15 mouse cellular contexts compared by ENCODE assay signal in the genomic region with DNA sequence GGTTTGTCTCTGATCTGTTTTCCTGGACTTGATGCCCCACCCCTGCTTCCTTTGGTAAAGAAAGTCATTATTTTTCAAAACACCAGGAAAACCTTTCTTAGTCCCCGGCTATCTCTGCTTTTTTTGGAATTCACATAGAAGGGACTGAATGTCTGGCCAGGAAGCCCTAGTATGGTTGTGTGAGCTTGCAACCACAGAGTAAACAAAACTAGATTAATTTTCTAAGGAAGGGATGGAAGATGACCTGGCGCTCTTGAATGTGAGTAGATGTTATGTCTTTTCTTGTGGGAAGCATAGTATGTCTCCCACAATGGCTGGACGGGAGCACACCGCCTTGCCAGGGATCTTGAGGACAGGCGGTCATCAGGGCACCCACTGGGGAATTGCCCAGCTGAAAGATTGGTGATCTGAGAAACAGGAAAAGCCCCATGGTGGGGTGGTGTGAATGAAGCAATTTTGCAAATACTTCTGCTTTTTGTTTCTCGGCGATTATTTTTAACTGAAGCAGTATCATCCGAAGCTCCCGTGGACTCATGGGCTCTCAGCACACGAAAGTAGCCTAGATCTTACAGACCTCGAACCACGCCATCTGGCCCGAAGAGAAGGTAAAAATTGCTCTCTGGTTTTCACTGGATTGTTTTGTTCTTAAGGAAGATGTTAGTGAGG. TPM values are rescaled to one million over a fixed set of nuclear protein-coding genes. Genes with fewer than 3 reads are reported as not detected.
DNase-seq lines count a peak whose midpoint lies in the region; ATAC-seq and TF ChIP-seq lines count a peak whose summit lies in the region.
"Had no signal": no experiment of that assay in that cellular context is flagged by ENCODE, and none has a peak within 500 bp of the region (broad histone marks: within the 10 kb centered on the region; RNA-seq: fewer than 3 reads in every experiment).

No protein-coding gene starts in this region.

- H3K4me1 ChIP-seq in liver, postnatal 0 days (ENCODE audit: insufficient read depth), result peaks cover 10% of the 10 kb centered on the region; the same call in 1 of the 2 replicates
- H3K4me1 ChIP-seq in liver, embryonic 12.5 days, result peaks cover 12% of the 10 kb centered on the region; the same call in 1 of the 2 replicates
- H3K4me1 ChIP-seq: hindbrain, embryonic 13.5 days; neural tube, embryonic 12.5 days had no signal

- H3K27me3 ChIP-seq in liver, postnatal 0 days (ENCODE audit: insufficient read depth, low read length), result no peaks in the 10 kb centered on the region
- H3K27me3 ChIP-seq in liver, embryonic 12.5 days (replicated peaks), result no peaks in the 10 kb centered on the region
- H3K27me3 ChIP-seq: hindbrain, embryonic 13.5 days; neural tube, embryonic 12.5 days; Patski had no signal

- no peak for TF ChIP-seq EP300 in liver, postnatal 0 days (IDR thresholded peaks at IDR 0.05; ENCODE audit: low read depth)

- H3K36me3 ChIP-seq in liver, postnatal 0 days (replicated peaks; ENCODE audit: insufficient read depth, low read length), result no peaks in the 10 kb centered on the region
- no peaks in the 10 kb centered on the region for H3K36me3 ChIP-seq in liver, embryonic 12.5 days
- H3K36me3 ChIP-seq: hindbrain, embryonic 13.5 days; neural tube, embryonic 12.5 days had no signal

- 0 out of 2 replicates have a peak overlapping the region, but pooled peaks have one; percentile 10 for H3K4me3 ChIP-seq in liver, postnatal 0 days (ENCODE audit: low read depth, low read length)
- no peak overlapping the region for H3K4me3 ChIP-seq in liver, embryonic 12.5 days
- H3K4me3 ChIP-seq: hindbrain, embryonic 13.5 days; neural tube, embryonic 12.5 days had no signal

- 37% methylated on average over 13 of the region's 13 CpGs for WGBS in liver, postnatal 0 days (ENCODE audit: insufficient replicate concordance)
- WGBS in liver, embryonic 12.5 days (ENCODE audit: insufficient replicate concordance), result 34% methylated on average over 13 of the region's 13 CpGs

- DNase-seq in adrenal gland, postnatal 14 days, result peak; percentile 13
- DNase-seq in adrenal gland, postnatal 25 days, result no peak
- no peak for DNase-seq in liver, postnatal 0 days
- peak; percentile 32 for DNase-seq in lung, postnatal 10 days
- DNase-seq in spleen, postnatal 36 days (ENCODE audit: low spot score in 2 of 2), result peak; percentile 69 to 75
- DNase-seq in cerebellum, postnatal 10 days, result no peak
- DNase-seq: cerebellum, postnatal 36 days; thymus, postnatal 14 days had no signal

- peak overlapping the region; percentile 37 for H3K4me2 ChIP-seq in liver, postnatal 0 days (ENCODE audit: low read depth, low read length)
- H3K4me2 ChIP-seq in liver, embryonic 12.5 days, result no peak overlapping the region
- H3K4me2 ChIP-seq: hindbrain, embryonic 13.5 days; neural tube, embryonic 12.5 days had no signal

- ATAC-seq in liver, postnatal 0 days, result no peak
- no peak for ATAC-seq in liver, embryonic 12.5 days
- no peak for ATAC-seq in erythroblast, adult 5-6 weeks (replicated peaks; ENCODE audit: low FRiP score, poor library complexity, severe bottlenecking)
- ATAC-seq: Patski had no signal

- H3K27ac ChIP-seq in liver, postnatal 0 days (ENCODE audit: low read depth), result no peak overlapping the region
- no peak overlapping the region for H3K27ac ChIP-seq in liver, embryonic 12.5 days
- H3K27ac ChIP-seq: hindbrain, embryonic 13.5 days; kidney, postnatal 0 days; neural tube, embryonic 12.5 days had no signal

- TF ChIP-seq CTCF in liver, postnatal 0 days (IDR thresholded peaks at IDR 0.05; ENCODE audit: low read depth), result no peak

- H3K9ac ChIP-seq in liver, postnatal 0 days (replicated peaks), result no peak overlapping the region
- no peak overlapping the region for H3K9ac ChIP-seq in liver, embryonic 12.5 days
- H3K9ac ChIP-seq: hindbrain, embryonic 13.5 days; neural tube, embryonic 12.5 days had no signal

- H3K9me3 ChIP-seq in liver, postnatal 0 days (ENCODE audit: low read length), result no peaks in the 10 kb centered on the region
- no peaks in the 10 kb centered on the region for H3K9me3 ChIP-seq in liver, embryonic 12.5 days (replicated peaks)

RNA-seq across cellular contexts. Expression of gene Tmcc3, which starts 44.9 kb away (rescaled TPM):
- 29.1 and 36.0 TPM in 2 replicates for total RNA-seq in adrenal gland, postnatal 14 days (2021)
- total RNA-seq in adrenal gland, postnatal 25 days (2021), result 13.2 and 13.6 TPM in 2 replicates
- 6.3 and 6.6 TPM in 2 replicates for polyA plus RNA-seq in liver, postnatal 0 days (2015; fragmentation: Nextera tagmentation; extraction: Ambion mirVana)
- polyA plus RNA-seq in liver, embryonic 12.5 days (2016; fragmentation: Nextera tagmentation; extraction: Ambion mirVana), result 3.3 and 3.7 TPM in 2 replicates
- total RNA-seq in erythroblast, adult 5-6 weeks (2015; ENCODE audit: low replicate concordance), result 0.38 and 0.63 TPM in 2 replicates
- 0.34 and 0.42 TPM in 2 replicates for total RNA-seq in erythroblast, adult 5-6 weeks (2017; ENCODE audit: low replicate concordance)

RNA-seq across cellular contexts. Expression of gene Gm4792, which starts 58.1 kb away (rescaled TPM):
- total RNA-seq in adrenal gland, postnatal 14 days (2021), result not detected in 2 replicates
- total RNA-seq in adrenal gland, postnatal 25 days (2021), result not detected in 2 replicates
- not detected in 2 replicates for polyA plus RNA-seq in liver, postnatal 0 days (2015; fragmentation: Nextera tagmentation; extraction: Ambion mirVana)
- polyA plus RNA-seq in liver, embryonic 12.5 days (2016; fragmentation: Nextera tagmentation; extraction: Ambion mirVana), result not detected in 2 replicates
- not detected in 2 replicates for total RNA-seq in erythroblast, adult 5-6 weeks (2015; ENCODE audit: low replicate concordance)
- not detected in 2 replicates for total RNA-seq in erythroblast, adult 5-6 weeks (2017; ENCODE audit: low replicate concordance)
- total RNA-seq: left cerebral cortex, postnatal 36 days had no signal
- polyA plus RNA-seq: kidney, postnatal 0 days; Patski had no signal

Comparison
In these comparisons a context has a peak if more than half of its experiments do, and no peak if none do; other contexts are left out.
1. DNase-seq: peak in adrenal gland, postnatal 14 days (single experiment), lung, postnatal 10 days (single experiment) and spleen, postnatal 36 days (2 of 2); none in adrenal gland, postnatal 25 days (single experiment), liver, postnatal 0 days (single experiment) and cerebellum, postnatal 10 days (0 of 2).